9 mouse cellular contexts compared by ENCODE assay signal in the genomic region with DNA sequence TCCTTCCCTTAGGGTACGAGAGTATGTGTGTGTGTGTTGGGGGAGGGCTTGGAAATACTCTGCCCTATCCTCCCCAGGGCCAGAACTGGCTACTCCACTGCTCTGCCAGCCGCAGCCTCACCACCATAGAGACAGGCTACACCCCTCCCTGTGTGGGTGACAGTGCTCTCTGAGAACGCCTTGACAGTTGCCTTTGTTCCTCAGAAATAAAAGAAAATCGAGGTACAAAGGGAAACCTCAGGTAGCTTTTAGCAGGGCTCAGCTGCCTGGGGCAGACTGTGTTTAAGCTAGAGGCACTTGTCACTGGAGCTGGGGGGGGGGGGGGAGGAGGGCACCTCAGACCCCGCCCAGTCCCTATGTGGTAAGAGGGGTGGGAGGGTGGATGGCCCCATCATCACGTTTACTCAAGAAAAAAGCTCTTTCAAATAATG. TPM values are rescaled to one million over a fixed set of nuclear protein-coding genes. Genes with fewer than 3 reads are reported as not detected.
DNase-seq lines count a peak whose midpoint lies in the region; ATAC-seq and TF ChIP-seq lines count a peak whose summit lies in the region.
"Had no signal": no experiment of that assay in that cellular context is flagged by ENCODE, and none has a peak within 500 bp of the region (broad histone marks: within the 10 kb centered on the region; RNA-seq: fewer than 3 reads in every experiment).

No protein-coding gene starts in this region.

- peaks cover 3% of the 10 kb centered on the region for H3K4me1 ChIP-seq in liver, postnatal 0 days (ENCODE audit: insufficient read depth)
- peaks cover 66% of the 10 kb centered on the region for H3K4me1 ChIP-seq in embryonic facial prominence, embryonic 12.5 days
- peaks cover 38% of the 10 kb centered on the region for H3K4me1 ChIP-seq in limb, embryonic 11.5 days (ENCODE audit: control insufficient read depth, insufficient read depth, low read length)
- peaks cover 48% of the 10 kb centered on the region for H3K4me1 ChIP-seq in thymus, adult 2 months (replicated peaks; ENCODE audit: control insufficient read depth, insufficient read depth, low read length)

- no peak overlapping the region for H3K4me2 ChIP-seq in liver, postnatal 0 days (ENCODE audit: low read depth, low read length)
- H3K4me2 ChIP-seq in embryonic facial prominence, embryonic 12.5 days (replicated peaks): peak overlapping the region; percentile 42; the same call in 1 of the 2 replicates
- 0 out of 2 replicates have a peak overlapping the region, but pooled peaks have one; percentile 18 for H3K4me2 ChIP-seq in limb, embryonic 11.5 days (ENCODE audit: low read depth, severe bottlenecking)

- H3K9me3 ChIP-seq in liver, postnatal 0 days (ENCODE audit: low read length): no peaks in the 10 kb centered on the region
- H3K9me3 ChIP-seq in embryonic facial prominence, embryonic 12.5 days: no peaks in the 10 kb centered on the region
- H3K9me3 ChIP-seq in limb, embryonic 11.5 days (ENCODE audit: control insufficient read depth, low read length): no peaks in the 10 kb centered on the region
- H3K9me3 ChIP-seq: limb, embryonic 15.5 days had no signal

- no peak for TF ChIP-seq EP300 in liver, postnatal 0 days (IDR thresholded peaks at IDR 0.05; ENCODE audit: low read depth)

- TF ChIP-seq CTCF in liver, postnatal 0 days (IDR thresholded peaks at IDR 0.05; ENCODE audit: low read depth): no peak
- TF ChIP-seq CTCF in thymus, adult 2 months (IDR thresholded peaks at IDR 0.05; ENCODE audit: borderline replicate concordance, control insufficient read depth, extremely low read depth, insufficient read depth, low read length, poor library complexity): no peak

- 26% methylated on average over 6 of the region's 6 CpGs for WGBS in liver, postnatal 0 days (ENCODE audit: insufficient replicate concordance)
- WGBS in embryonic facial prominence, embryonic 12.5 days: 8% methylated on average over 6 of the region's 6 CpGs
- WGBS in limb, embryonic 11.5 days: 3% methylated on average over 6 of the region's 6 CpGs
- WGBS in thymus, adult 2 months: 5% methylated on average over 6 of the region's 6 CpGs

- H3K9ac ChIP-seq in liver, postnatal 0 days (replicated peaks): no peak overlapping the region
- no peak overlapping the region; the same call in 1 of the 2 replicates for H3K9ac ChIP-seq in embryonic facial prominence, embryonic 12.5 days
- H3K9ac ChIP-seq in limb, embryonic 11.5 days (ENCODE audit: low read length): no peak overlapping the region
- H3K9ac ChIP-seq: limb, embryonic 15.5 days had no signal

- H3K4me3 ChIP-seq in liver, postnatal 0 days (ENCODE audit: low read depth, low read length): no peak overlapping the region
- no peak overlapping the region for H3K4me3 ChIP-seq in embryonic facial prominence, embryonic 12.5 days
- no peak overlapping the region for H3K4me3 ChIP-seq in limb, embryonic 11.5 days (ENCODE audit: low read depth, low read length)
- H3K4me3 ChIP-seq in thymus, adult 2 months (ENCODE audit: control insufficient read depth, insufficient read depth, low read length): no peak overlapping the region
- H3K4me3 ChIP-seq: limb, embryonic 15.5 days had no signal

- TF ChIP-seq POLR2A in thymus, adult 2 months (IDR thresholded peaks at IDR 0.05; ENCODE audit: control insufficient read depth, extremely low read depth, insufficient read depth, low read length, poor library complexity): no peak

- DNase-seq in liver, postnatal 0 days: peak; percentile 43
- DNase-seq in liver: no peak
- peak; percentile 57 for DNase-seq in limb, embryonic 11.5 days (ENCODE audit: low spot score)
- peak; percentile 72 for DNase-seq in thymus, adult 2 months
- no peak for DNase-seq in urinary bladder, postnatal 10 days (ENCODE audit: low spot score)
- no peak for DNase-seq in ovary, postnatal 14 days (ENCODE audit: low spot score)
- DNase-seq in kidney, postnatal 25 days: no peak

- H3K27me3 ChIP-seq in liver, postnatal 0 days (ENCODE audit: insufficient read depth, low read length): peaks cover 33% of the 10 kb centered on the region
- no peaks in the 10 kb centered on the region for H3K27me3 ChIP-seq in embryonic facial prominence, embryonic 12.5 days
- 0 out of 2 replicates have a peak, but pooled peaks cover 2% of the 10 kb centered on the region for H3K27me3 ChIP-seq in limb, embryonic 11.5 days (ENCODE audit: control insufficient read depth, insufficient read depth, low read length)
- H3K27me3 ChIP-seq in thymus, adult 2 months (ENCODE audit: control insufficient read depth, insufficient read depth, low read length): no peaks in the 10 kb centered on the region; the same call in 1 of the 2 replicates

- ATAC-seq in liver, postnatal 0 days: peak; percentile 42; the same call in 1 of the 2 replicates
- peak; percentile 69 for ATAC-seq in embryonic facial prominence, embryonic 12.5 days (ENCODE audit: insufficient number of reproducible peaks, insufficient read depth, low FRiP score, low TSS enrichment)
- no peak; the same call in 1 of the 2 replicates for ATAC-seq in limb, embryonic 11.5 days (ENCODE audit: insufficient number of reproducible peaks, low FRiP score, low TSS enrichment, low read depth)

- H3K36me3 ChIP-seq in liver, postnatal 0 days (replicated peaks; ENCODE audit: insufficient read depth, low read length): no peaks in the 10 kb centered on the region
- no peaks in the 10 kb centered on the region for H3K36me3 ChIP-seq in embryonic facial prominence, embryonic 12.5 days
- no peaks in the 10 kb centered on the region for H3K36me3 ChIP-seq in limb, embryonic 11.5 days (ENCODE audit: control insufficient read depth, insufficient read depth, low read length)
- no peaks in the 10 kb centered on the region for H3K36me3 ChIP-seq in thymus, adult 2 months (ENCODE audit: control insufficient read depth, insufficient read depth, low read length)
- H3K36me3 ChIP-seq: limb, embryonic 15.5 days had no signal

- no peak overlapping the region for H3K27ac ChIP-seq in liver, postnatal 0 days (ENCODE audit: low read depth)
- peak overlapping the region; percentile 84 for H3K27ac ChIP-seq in embryonic facial prominence, embryonic 12.5 days
- peak overlapping the region; percentile 68 for H3K27ac ChIP-seq in limb, embryonic 11.5 days (replicated peaks; ENCODE audit: low read depth, low read length)
- no peak overlapping the region for H3K27ac ChIP-seq in thymus, adult 2 months (ENCODE audit: control insufficient read depth, insufficient read depth, low read length)

RNA-seq across cellular contexts. Expression of gene Ccdc33, which starts 6.3 kb away (rescaled TPM):
- polyA plus RNA-seq in liver, postnatal 0 days (2015; fragmentation: Nextera tagmentation; extraction: Ambion mirVana): not detected in 2 replicates
- polyA plus RNA-seq in embryonic facial prominence, embryonic 12.5 days (2016; fragmentation: Nextera tagmentation; extraction: Ambion mirVana): 0.13 and 0.50 TPM in 2 replicates
- 0.17 TPM in 1 of 2 replicates, not detected in the other for polyA plus RNA-seq in limb, embryonic 11.5 days (2014; fragmentation: Nextera tagmentation; extraction: Ambion mirVana)
- 0.94 and 1.2 TPM in 2 replicates for polyA plus RNA-seq in thymus, adult 2 months (2012; rRNA removed)
- polyA plus RNA-seq: limb, embryonic 15.5 days had no signal

RNA-seq across cellular contexts. Expression of gene Stra6, which starts 48.7 kb away (rescaled TPM):
- not detected in 2 replicates for polyA plus RNA-seq in liver, postnatal 0 days (2015; fragmentation: Nextera tagmentation; extraction: Ambion mirVana)
- 30.1 and 38.1 TPM in 2 replicates for polyA plus RNA-seq in embryonic facial prominence, embryonic 12.5 days (2016; fragmentation: Nextera tagmentation; extraction: Ambion mirVana)
- polyA plus RNA-seq in limb, embryonic 11.5 days (2014; fragmentation: Nextera tagmentation; extraction: Ambion mirVana): 53.7 and 57.5 TPM in 2 replicates
- polyA plus RNA-seq in thymus, adult 2 months (2012; rRNA removed): 5.2 and 6.1 TPM in 2 replicates

Comparison
In these comparisons a context has a peak if more than half of its experiments do, and no peak if none do; other contexts are left out.
1. DNase-seq: peak in liver, postnatal 0 days (single experiment), limb, embryonic 11.5 days (single experiment) and thymus, adult 2 months (single experiment); none in liver (single experiment), urinary bladder, postnatal 10 days (single experiment), ovary, postnatal 14 days (single experiment) and kidney, postnatal 25 days (0 of 2).
2. H3K27ac ChIP-seq: peak in embryonic facial prominence, embryonic 12.5 days (single experiment) and limb, embryonic 11.5 days (single experiment); none in liver, postnatal 0 days (single experiment) and thymus, adult 2 months (single experiment).